Mouse (Mus musculus): ENCODE results near the gene Atp5e. TPM values are rescaled to one million over a fixed set of nuclear protein-coding genes. Genes with fewer than 3 reads are reported as not detected.

Atp5e gene
- 100 to 1,000 TPM; 247 to 327 (median 290) TPM for total RNA-seq (2022)

GRCm38 (mm10) chr2:174463789-174464523 is at the start of gene Atp5e:
Atp5e (minus strand) TSS chr2:174464105.
- DNase-seq (ENCODE audit: low spot score in 2 of 2) = peak; percentile 95 to 96

- DNase-seq (ENCODE audit: low spot score in 2 of 2) = no peak
Observed at GRCm38 (mm10) chr2:174509825-174510224, 45.9 kb upstream of the Atp5e start.

- no peak for DNase-seq (ENCODE audit: low spot score in 2 of 2)
Observed at GRCm38 (mm10) chr2:174507998-174508397, 44.1 kb upstream of the Atp5e start.

- no peak for DNase-seq (ENCODE audit: low spot score in 2 of 2)
Observed at GRCm38 (mm10) chr2:174502831-174503460, 39.0 kb upstream of the Atp5e start.

GRCm38 (mm10) chr2:174502321-174502720 is 38.4 kb upstream of the Atp5e start:
- no peak for DNase-seq (ENCODE audit: low spot score in 2 of 2)

- no peak for DNase-seq (ENCODE audit: low spot score in 2 of 2)
Observed at GRCm38 (mm10) chr2:174501517-174501916, 37.6 kb upstream of the Atp5e start.

GRCm38 (mm10) chr2:174500814-174501503 is 37.1 kb upstream of the Atp5e start:
- DNase-seq (ENCODE audit: low spot score in 2 of 2) = no peak

GRCm38 (mm10) chr2:174492858-174493257 is 29.0 kb upstream of the Atp5e start:
- peak in 1 of 2 experiments; percentile 50 for DNase-seq (ENCODE audit: low spot score in 2 of 2)

GRCm38 (mm10) chr2:174487005-174487404 is 23.1 kb upstream of the Atp5e start:
- DNase-seq (ENCODE audit: low spot score in 2 of 2) = no peak

GRCm38 (mm10) chr2:174478746-174479145 is 14.8 kb upstream of the Atp5e start:
- no peak for DNase-seq (ENCODE audit: low spot score in 2 of 2)

- DNase-seq (ENCODE audit: low spot score in 2 of 2) = no peak
Observed at GRCm38 (mm10) chr2:174477543-174478319, 13.8 kb upstream of the Atp5e start.

GRCm38 (mm10) chr2:174473550-174473927 is 9.6 kb upstream of the Atp5e start:
- DNase-seq (ENCODE audit: low spot score in 2 of 2) = no peak

- DNase-seq (ENCODE audit: low spot score in 2 of 2) = peak; percentile 98 to 99
Observed at GRCm38 (mm10) chr2:174472818-174473549, 9.1 kb upstream of the Atp5e start, which contains the start of gene Prelid3b. Prelid3b (minus strand) TSS chr2:174473081.

- DNase-seq (ENCODE audit: low spot score in 2 of 2) = no peak
Observed at GRCm38 (mm10) chr2:174472407-174472806, 8.5 kb upstream of the Atp5e start.

- DNase-seq (ENCODE audit: low spot score in 2 of 2) = no peak
Observed at GRCm38 (mm10) chr2:174470786-174471405, 7.0 kb upstream of the Atp5e start.

GRCm38 (mm10) chr2:174470333-174470732 is 6.4 kb upstream of the Atp5e start:
- DNase-seq (ENCODE audit: low spot score in 2 of 2) = no peak

- DNase-seq (ENCODE audit: low spot score in 2 of 2) = no peak
Observed at GRCm38 (mm10) chr2:174463370-174463769, 535 bp downstream of the Atp5e start.

- no peak for DNase-seq (ENCODE audit: low spot score in 2 of 2)
Observed at GRCm38 (mm10) chr2:174459365-174459764, 4.5 kb downstream of the Atp5e start.

GRCm38 (mm10) chr2:174453681-174454080 is 10.2 kb downstream of the Atp5e start:
- DNase-seq (ENCODE audit: low spot score in 2 of 2) = no peak

GRCm38 (mm10) chr2:174450353-174450752 is 13.6 kb downstream of the Atp5e start, which contains the start of gene Tubb1:
Tubb1 (plus strand) TSS chr2:174450695.
- no peak for DNase-seq (ENCODE audit: low spot score in 2 of 2)
